Comparison of ENCODE assay signal across 10 mouse cellular contexts in genomic region chr2:165634481-165634880, GRCm38 (mm10). TPM values are rescaled to one million over a fixed set of nuclear protein-coding genes. Genes with fewer than 3 reads are reported as not detected.
DNase-seq lines count a peak whose midpoint lies in the region; ATAC-seq and TF ChIP-seq lines count a peak whose summit lies in the region.
"Had no signal": no experiment of that assay in that cellular context is flagged by ENCODE, and none has a peak within 500 bp of the region (broad histone marks: within the 10 kb centered on the region; RNA-seq: fewer than 3 reads in every experiment).

No protein-coding gene starts in this region.

- no peak overlapping the region for H3K4me3 ChIP-seq in kidney, postnatal 0 days (replicated peaks; ENCODE audit: low read depth, low read length)

- TF ChIP-seq POLR2A in brain, embryonic 14.5 days (IDR thresholded peaks at IDR 0.05; ENCODE audit: borderline replicate concordance, extremely low read depth, insufficient read depth, insufficient read length, poor library complexity, severe bottlenecking) = no peak

- no peak overlapping the region for H3K9ac ChIP-seq in kidney, postnatal 0 days (ENCODE audit: low read depth, low read length)
- H3K9ac ChIP-seq: liver, embryonic 14.5 days had no signal

- peak; percentile 50 for DNase-seq in kidney, postnatal 0 days (ENCODE audit: low spot score)
- DNase-seq in kidney, adult 8-10 months = no peak
- DNase-seq in brain, embryonic 14.5 days (ENCODE audit: low read depth) = peak; percentile 40
- peak; percentile 81 to 86 for DNase-seq in cerebellum, adult 18-20 months
- peak; percentile 42 for DNase-seq in fibroblast of lung, adult 2 months (ENCODE audit: low read depth)
- no peak for DNase-seq in right cerebral cortex, postnatal 36 days (ENCODE audit: low spot score in 2 of 2)
- no peak for DNase-seq in frontal cortex, postnatal 14 days (ENCODE audit: low spot score in 2 of 2)
- DNase-seq: adrenal gland, postnatal 36 days; lung, postnatal 4 days had no signal

- no peak for ATAC-seq in kidney, postnatal 0 days (replicated peaks; ENCODE audit: low FRiP score, low read depth)

- 36% methylated on average over 7 of the region's 7 CpGs for WGBS in kidney, postnatal 0 days

- no peaks in the 10 kb centered on the region; the same call in 1 of the 2 replicates for H3K9me3 ChIP-seq in kidney, postnatal 0 days (replicated peaks; ENCODE audit: low read length)

- 0 out of 2 replicates have a peak, but pooled peaks cover 3% of the 10 kb centered on the region for H3K4me1 ChIP-seq in kidney, postnatal 0 days (replicated peaks; ENCODE audit: insufficient read depth, low read length)

- no peaks in the 10 kb centered on the region for H3K36me3 ChIP-seq in kidney, postnatal 0 days (ENCODE audit: insufficient read depth, low read length)

- TF ChIP-seq CTCF in kidney, postnatal 0 days (IDR thresholded peaks at IDR 0.05; ENCODE audit: low read depth) = no peak
- no peak for TF ChIP-seq CTCF in brain, embryonic 14.5 days (IDR thresholded peaks at IDR 0.05; ENCODE audit: borderline replicate concordance, extremely low read depth, insufficient read depth, insufficient read length)

- H3K4me2 ChIP-seq in kidney, postnatal 0 days (ENCODE audit: low read length) = no peak overlapping the region

- H3K27ac ChIP-seq in kidney, postnatal 0 days = no peak overlapping the region
- H3K27ac ChIP-seq: liver, embryonic 14.5 days had no signal

- no peaks in the 10 kb centered on the region for H3K27me3 ChIP-seq in kidney, postnatal 0 days (ENCODE audit: insufficient read depth, low read length)

RNA-seq across cellular contexts. Expression of gene Eya2, which starts 39.6 kb away (rescaled TPM):
- 6.3 and 8.0 TPM in 2 replicates for polyA plus RNA-seq in kidney, postnatal 0 days (2015; fragmentation: Nextera tagmentation; extraction: Ambion mirVana)
- polyA plus RNA-seq in brain, embryonic 14.5 days (2012; rRNA removed) = 6.1 and 12.3 TPM in 2 replicates

Comparison
In these comparisons a context has a peak if more than half of its experiments do, and no peak if none do; other contexts are left out.
1. DNase-seq: peak in kidney, postnatal 0 days (single experiment), brain, embryonic 14.5 days (single experiment), cerebellum, adult 18-20 months (2 of 2) and fibroblast of lung, adult 2 months (single experiment); none in kidney, adult 8-10 months (0 of 2), right cerebral cortex, postnatal 36 days (0 of 2) and frontal cortex, postnatal 14 days (0 of 2).